Mouse (Mus musculus) embryonic facial prominence, embryonic 14.5 days (tissue): Measurements from ENCODE around the gene Rxrb. TPM values are rescaled to one million over a fixed set of nuclear protein-coding genes. Genes with fewer than 3 reads are reported as not detected.
"Not testable (repeated sequence)": the region's sequence is repeated elsewhere in the genome, so short reads cannot be mapped to it uniquely, and the experiment has no call there.

ENCODE experiments used
- ATAC-seq: fragments of 200-750 bp; cut with Nextera tagmentation; 2 replicates; pipeline ENCODE4 v1.8.0; 2017; ENCODE audit warnings: low read depth, moderate number of reproducible peaks, moderate TSS enrichment
- DNase-seq: peaks from one replicate; pipeline ENCODE4 v3.0.0-alpha.2; 2015; ENCODE audit warnings: low spot score
- H3K27ac ChIP-seq: fragments of 300-500 bp; sonication (generic); replicated peaks from 2 replicates; pipeline ENCODE4 v1.5.1; 2014; ENCODE audit warnings: low read depth, mild to moderate bottlenecking, low read length, moderate library complexity
- H3K27me3 ChIP-seq: fragments of 300-500 bp; sonication (generic); replicated peaks from 2 replicates; pipeline ENCODE4 v1.6.1; 2014; ENCODE audit warnings: low read length; ENCODE audit not compliant: control insufficient read depth, insufficient read depth
- H3K36me3 ChIP-seq: fragments of 300-500 bp; sonication (generic); 2 replicates; pipeline ENCODE4 v1.6.1; 2014; ENCODE audit warnings: low read length, mixed read lengths; ENCODE audit not compliant: control insufficient read depth, insufficient read depth
- H3K4me1 ChIP-seq: fragments of 300-500 bp; sonication (generic); 2 replicates; pipeline ENCODE4 v1.6.1; 2014; ENCODE audit warnings: antibody characterized with exemption, low read length; ENCODE audit not compliant: control insufficient read depth, insufficient read depth
- H3K4me2 ChIP-seq: fragments of 300-500 bp; sonication (generic); 2 replicates; pipeline ENCODE4 v1.6.1; 2014; ENCODE audit warnings: low read depth, mild to moderate bottlenecking, low read length, moderate library complexity, mixed read lengths
- H3K4me3 ChIP-seq: fragments of 300-500 bp; sonication (generic); 2 replicates; pipeline ENCODE4 v1.5.1; 2014; ENCODE audit warnings: low read depth, mild to moderate bottlenecking, low read length
- H3K9ac ChIP-seq: fragments of 300-500 bp; sonication (generic); 2 replicates; pipeline ENCODE4 v1.6.1; 2014; ENCODE audit warnings: low read depth, mild to moderate bottlenecking, low read length, moderate library complexity, mixed read lengths
- H3K9me3 ChIP-seq: fragments of 300-500 bp; sonication (generic); 2 replicates; pipeline ENCODE4 v1.6.1; 2016; ENCODE audit warnings: low read length; ENCODE audit not compliant: control insufficient read depth
- WGBS: fragments of 180-500 bp; shearing (Covaris S2); extraction: QIAGEN DNeasy Blood & Tissue Kit; methylation state at CpG from one replicate; pipeline ENCODE4 v1.1.7; 2014; 5-methylcytosine and 5-hydroxymethylcytosine counted together
- polyA plus RNA-seq: library from polyadenylated mRNA; unstranded; fragments of >200 nt; fragmentation: Nextera tagmentation; extraction: Ambion mirVana; gene quantifications from 2 replicates; pipeline ENCODE4 v1.2.1, GENCODE M21; 2014

Rxrb gene
- polyA plus RNA-seq, result 26.0 and 29.2 TPM in 2 replicates

GRCm38 (mm10) chr17:34031465-34032173 lies at the start of gene Rxrb, which contains the start of gene Slc39a7:
Gene Rxrb, plus strand, starts transcription at chr17:34031812.
Gene Slc39a7, minus strand, starts transcription at chr17:34031682.
- Histone ChIP-seq H3K27me3 (no peaks in the 10 kb centered on the region), H3K9ac (peak within 1 kb of the TSS; percentile 95), H3K4me2 (peak within 1 kb of the TSS; percentile 98), H3K9me3 (no peaks in the 10 kb centered on the region), H3K36me3 (peaks cover 53% of the 10 kb centered on the region), H3K4me3 (peak within 1 kb of the TSS; percentile 88), H3K27ac (peak within 1 kb of the TSS; percentile 95), H3K4me1 (peaks cover 31% of the 10 kb centered on the region)
- DNase-seq (peak; percentile 98), ATAC-seq (peak; percentile 80)
- WGBS, result 0% methylated on average over 14 of the region's 88 CpGs

GRCm38 (mm10) chr17:33982136-33982535 lies 49.5 kb upstream of the Rxrb start:
- not testable (repeated sequence) for H3K36me3 ChIP-seq, H3K4me1 ChIP-seq, ATAC-seq, DNase-seq, H3K9me3 ChIP-seq, H3K9ac ChIP-seq, H3K27ac ChIP-seq
- Histone ChIP-seq H3K27me3 (peaks cover 34% of the 10 kb centered on the region), H3K4me2 (peak overlapping the region; percentile 62), H3K4me3 (peak overlapping the region; percentile 49; the same call in 1 of the 2 replicates)
- WGBS, result 12% methylated on average over 8 of the region's 8 CpGs

- Histone ChIP-seq H3K4me3 (no peak overlapping the region), H3K27ac (no peak overlapping the region), H3K9ac (no peak overlapping the region), H3K36me3 (no peaks in the 10 kb centered on the region), H3K27me3 (no peaks in the 10 kb centered on the region), H3K9me3 (no peaks in the 10 kb centered on the region; the same call in 1 of the 2 replicates), H3K4me1 (no peaks in the 10 kb centered on the region), H3K4me2 (no peak overlapping the region)
- 32% methylated on average over 10 of the region's 10 CpGs for WGBS
- DNase-seq (peak; percentile 83), ATAC-seq (no peak)
Observed at GRCm38 (mm10) chr17:33991788-33992664, 39.6 kb upstream of the Rxrb start.

- DNase-seq (no peak), ATAC-seq (no peak)
- Histone ChIP-seq H3K9ac (no peak overlapping the region), H3K4me2 (no peak overlapping the region), H3K36me3 (no peaks in the 10 kb centered on the region), H3K9me3 (no peaks in the 10 kb centered on the region; the same call in 1 of the 2 replicates), H3K27me3 (peaks cover 20% of the 10 kb centered on the region), H3K4me3 (no peak overlapping the region), H3K4me1 (peaks cover 3% of the 10 kb centered on the region; the same call in 1 of the 2 replicates), H3K27ac (no peak overlapping the region)
- 84% methylated on average over 8 of the region's 8 CpGs for WGBS
Observed at GRCm38 (mm10) chr17:33994959-33995358, 36.7 kb upstream of the Rxrb start.

- no peaks in the 10 kb centered on the region for H3K36me3 ChIP-seq
- no peak for DNase-seq
- H3K9me3 ChIP-seq, result no peaks in the 10 kb centered on the region; the same call in 1 of the 2 replicates
- no peak overlapping the region for H3K4me2 ChIP-seq
- peaks cover 27% of the 10 kb centered on the region for H3K27me3 ChIP-seq
- no peak overlapping the region for H3K9ac ChIP-seq
- no peak for ATAC-seq
- peaks cover 4% of the 10 kb centered on the region; the same call in 1 of the 2 replicates for H3K4me1 ChIP-seq
- H3K27ac ChIP-seq, result no peak overlapping the region
- 45% methylated on average over 3 of the region's 3 CpGs for WGBS
- no peak overlapping the region for H3K4me3 ChIP-seq
Observed at GRCm38 (mm10) chr17:33995651-33996050, 36.0 kb upstream of the Rxrb start.

- not testable (repeated sequence) for H3K4me1 ChIP-seq, DNase-seq, H3K4me3 ChIP-seq, ATAC-seq, H3K27ac ChIP-seq, H3K9ac ChIP-seq, H3K9me3 ChIP-seq, H3K36me3 ChIP-seq, H3K4me2 ChIP-seq
- H3K27me3 ChIP-seq, result peaks cover 40% of the 10 kb centered on the region
- 89% methylated on average over 2 of the region's 2 CpGs for WGBS
Observed at GRCm38 (mm10) chr17:33997025-33997424, 34.6 kb upstream of the Rxrb start.

- DNase-seq, ATAC-seq, H3K4me1 ChIP-seq, H3K4me3 ChIP-seq, H3K9me3 ChIP-seq, H3K27ac ChIP-seq, H3K9ac ChIP-seq, H3K4me2 ChIP-seq, H3K36me3 ChIP-seq: not testable (repeated sequence)
- H3K27me3 ChIP-seq, result peaks cover 45% of the 10 kb centered on the region
- WGBS, result 39% methylated on average over 5 of the region's 5 CpGs
Observed at GRCm38 (mm10) chr17:33998697-33999096, 32.9 kb upstream of the Rxrb start.

GRCm38 (mm10) chr17:33999341-34000149 lies 32.1 kb upstream of the Rxrb start:
- ATAC-seq, result 0 out of 2 replicates have a peak, but pooled peaks have one; percentile 51
- Histone ChIP-seq H3K9ac (peak overlapping the region; percentile 42; the same call in 1 of the 2 replicates), H3K9me3 (no peaks in the 10 kb centered on the region; the same call in 1 of the 2 replicates), H3K4me1 (peaks cover 4% of the 10 kb centered on the region; the same call in 1 of the 2 replicates), H3K27me3 (peaks cover 45% of the 10 kb centered on the region), H3K27ac (no peak overlapping the region), H3K36me3 (no peaks in the 10 kb centered on the region), H3K4me2 (peak overlapping the region; percentile 97), H3K4me3 (peak overlapping the region; percentile 52)
- DNase-seq, result no peak
- WGBS, result 3% methylated on average over 55 of the region's 87 CpGs
